Mouse (Mus musculus) ES-Bruce4 (cell line): ENCODE results near the gene Actl6a. TPM values are rescaled to one million over a fixed set of nuclear protein-coding genes. Genes with fewer than 3 reads are reported as not detected.
"Not testable (repeated sequence)": the region's sequence is repeated elsewhere in the genome, so short reads cannot be mapped to it uniquely, and the experiment has no call there.

Experiments used
- H3K27ac ChIP-seq: 2 replicates; pipeline ENCODE4 v1.5.1; 2012; ENCODE audit warnings: low read length, inconsistent platforms; ENCODE audit not compliant: insufficient read depth
- H3K27me3 ChIP-seq: 2 replicates; pipeline ENCODE4 v1.6.1; 2012; ENCODE audit warnings: mild to moderate bottlenecking, low read length, inconsistent platforms; ENCODE audit not compliant: control insufficient read depth, poor library complexity, insufficient read depth, severe bottlenecking
- H3K36me3 ChIP-seq: 2 replicates; pipeline ENCODE4 v1.6.1; 2012; ENCODE audit warnings: inconsistent platforms, mild to moderate bottlenecking, low read length, moderate library complexity; ENCODE audit not compliant: control insufficient read depth, poor library complexity, insufficient read depth, severe bottlenecking
- H3K4me1 ChIP-seq: one replicate; pipeline ENCODE4 v1.8.1; 2011; ENCODE audit warnings: low read length; ENCODE audit not compliant: control insufficient read depth, insufficient read depth
- H3K4me3 ChIP-seq: 2 replicates; pipeline ENCODE4 v1.5.1; 2011; ENCODE audit warnings: low read depth, mild to moderate bottlenecking, low read length
- H3K9ac ChIP-seq: 2 replicates; pipeline ENCODE4 v1.6.1; 2012; ENCODE audit warnings: low read depth, mild to moderate bottlenecking, inconsistent platforms; ENCODE audit not compliant: poor library complexity, severe bottlenecking
- H3K9me3 ChIP-seq: replicated peaks from 2 replicates; pipeline ENCODE4 v1.6.1; 2012; ENCODE audit warnings: mild to moderate bottlenecking, low read length, inconsistent platforms; ENCODE audit not compliant: control insufficient read depth, poor library complexity, insufficient read depth, severe bottlenecking
- CTCF ChIP-seq: IDR thresholded peaks from one replicate; pipeline ENCODE4 v1.8.1; 2011; ENCODE audit warnings: low read depth, low read length
- EP300 ChIP-seq: IDR thresholded peaks from 2 replicates; pipeline ENCODE4 v1.6.1; 2011; ENCODE audit warnings: low read depth, low read length; ENCODE audit not compliant: insufficient read depth
- POLR2A ChIP-seq: IDR thresholded peaks from one replicate; pipeline ENCODE4 v1.8.1; 2011; ENCODE audit warnings: low read length; ENCODE audit not compliant: insufficient read depth
- polyA plus RNA-seq: library from polyadenylated mRNA; stranded (reverse); fragments of >200 nt; gene quantifications from 2 replicates; pipeline ENCODE4 v1.2.4, GENCODE M21; 2011; ENCODE audit warnings: low read depth; ENCODE audit not compliant: missing spikeins, insufficient read depth, insufficient read length

Gene Actl6a
- polyA plus RNA-seq, 1 experiment = 140 TPM

DNA sequence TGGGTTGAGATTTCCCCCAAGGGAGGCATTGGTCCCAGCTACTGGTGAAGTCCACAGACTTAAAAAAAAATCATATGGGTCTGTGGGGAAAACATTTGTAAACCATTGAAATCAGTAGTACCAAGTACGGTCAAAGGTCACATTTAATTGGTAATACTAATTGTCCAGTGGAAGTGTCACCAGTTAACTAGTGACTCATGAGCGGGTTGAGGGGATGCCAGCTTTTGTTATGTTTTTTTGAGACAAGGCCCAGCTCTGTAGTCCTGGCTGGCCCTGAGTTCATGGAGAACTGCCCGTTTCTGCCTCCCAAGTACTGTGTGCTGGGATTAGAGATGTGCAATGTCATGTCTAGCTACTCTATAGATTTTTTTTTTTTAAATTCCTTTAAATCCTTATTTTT lies 7.6 kb downstream of the Actl6a start:
- no peak for TF ChIP-seq EP300
- no peak for TF ChIP-seq CTCF
- no peak for TF ChIP-seq POLR2A
- Histone ChIP-seq H3K36me3 (peaks cover 77% of the 10 kb centered on the region), H3K9me3 (peaks cover 29% of the 10 kb centered on the region)

DNA sequence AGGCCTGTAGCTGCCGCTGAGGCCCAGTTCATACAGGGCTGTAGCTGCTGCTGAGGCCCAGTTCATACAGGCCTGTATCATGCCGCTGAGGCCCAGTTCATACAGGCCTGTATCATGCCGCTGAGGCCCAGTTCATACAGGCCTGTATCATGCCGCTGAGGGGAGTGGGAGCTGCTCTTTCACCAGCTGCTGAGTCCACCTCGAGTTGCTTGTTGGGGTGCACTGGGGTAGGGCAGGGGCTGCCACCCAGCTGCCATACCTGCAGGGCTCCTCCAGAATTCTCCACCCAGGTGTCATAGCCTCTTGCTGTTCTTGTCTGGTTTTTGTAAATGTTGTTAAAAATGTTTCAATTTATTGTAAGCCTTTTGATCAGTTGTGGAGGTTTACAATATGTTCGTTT lies 11.3 kb downstream of the Actl6a start:
- peaks cover 93% of the 10 kb centered on the region for H3K36me3 ChIP-seq
- peaks cover 32% of the 10 kb centered on the region for H3K9me3 ChIP-seq
- H3K27ac ChIP-seq, H3K27me3 ChIP-seq, H3K4me3 ChIP-seq, H3K9ac ChIP-seq, H3K4me1 ChIP-seq: not testable (repeated sequence)

More for the DNA sequence above, 7.6 kb downstream of the Actl6a start:
- no peak overlapping the region for H3K9ac ChIP-seq
- H3K4me3 ChIP-seq = no peak overlapping the region
- no peak overlapping the region for H3K27ac ChIP-seq
- no peaks in the 10 kb centered on the region for H3K27me3 ChIP-seq
- no peaks in the 10 kb centered on the region for H3K4me1 ChIP-seq

DNA sequence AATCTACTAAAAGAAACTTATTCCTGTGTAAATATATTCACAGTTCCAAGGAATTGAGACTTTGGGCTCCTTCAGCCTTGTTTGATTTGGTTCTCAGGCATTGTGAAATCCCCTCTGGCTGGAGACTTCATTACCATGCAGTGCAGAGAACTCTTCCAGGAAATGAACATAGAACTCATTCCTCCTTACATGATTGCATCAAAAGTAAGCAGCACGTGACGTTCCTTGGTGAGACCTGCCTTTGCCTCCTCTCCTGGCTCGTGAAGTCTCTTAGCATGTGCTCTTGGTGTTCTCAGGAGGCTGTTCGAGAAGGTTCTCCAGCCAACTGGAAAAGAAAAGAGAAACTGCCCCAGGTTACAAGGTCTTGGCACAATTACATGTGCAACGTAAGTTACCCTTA lies 12.2 kb downstream of the Actl6a start:
- Histone ChIP-seq H3K36me3 (peaks cover 93% of the 10 kb centered on the region), H3K9me3 (peaks cover 39% of the 10 kb centered on the region), H3K27ac (no peak overlapping the region), H3K27me3 (no peaks in the 10 kb centered on the region), H3K9ac (no peak overlapping the region), H3K4me3 (no peak overlapping the region), H3K4me1 (no peaks in the 10 kb centered on the region)
- TF ChIP-seq CTCF (no peak), POLR2A (no peak), EP300 (no peak)

DNA sequence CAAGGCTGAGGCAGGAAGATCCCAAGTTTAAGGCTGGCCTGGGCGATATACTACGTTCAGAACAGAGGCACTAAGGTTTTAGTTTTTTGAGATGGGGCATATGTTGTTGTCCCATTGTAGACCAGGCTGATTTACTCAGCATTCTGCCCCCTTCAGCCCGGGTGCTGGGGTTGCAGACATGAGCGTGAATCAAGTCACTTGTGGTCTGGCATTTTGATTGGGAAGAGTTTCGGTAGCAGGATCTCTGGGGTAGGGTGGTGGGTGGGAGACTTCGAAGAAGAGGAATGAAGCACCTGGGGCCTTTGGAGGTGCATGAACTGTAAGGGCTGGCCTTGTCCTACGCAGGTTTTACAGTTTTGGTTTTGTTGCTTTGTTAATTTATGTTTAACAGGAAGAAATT lies 18.1 kb downstream of the Actl6a start:
- H3K27ac ChIP-seq = no peak overlapping the region

DNA sequence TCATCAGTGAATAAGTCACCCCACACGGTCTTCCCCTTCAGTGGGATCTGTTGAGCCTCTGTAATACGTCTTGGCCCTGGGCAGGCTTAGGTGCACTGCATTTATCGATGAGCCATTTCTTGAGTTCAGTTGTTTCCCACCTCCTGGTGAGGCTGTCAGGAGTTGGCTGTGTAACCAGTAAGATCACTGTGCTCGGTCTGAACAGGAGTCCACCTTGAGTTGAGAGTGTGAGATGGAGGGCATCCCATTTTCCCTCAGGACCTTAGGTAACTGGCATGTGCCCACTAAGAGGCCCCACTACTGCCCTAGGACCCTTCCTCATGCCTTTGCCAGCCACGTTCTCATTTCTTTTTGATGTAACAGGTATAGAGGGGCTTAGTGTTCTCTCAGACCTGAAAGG lies 19.9 kb downstream of the Actl6a start:
- H3K27ac ChIP-seq = no peak overlapping the region
- no peaks in the 10 kb centered on the region for H3K4me1 ChIP-seq
- H3K9me3 ChIP-seq = peaks cover 16% of the 10 kb centered on the region
- no peak overlapping the region for H3K9ac ChIP-seq
- H3K27me3 ChIP-seq = no peaks in the 10 kb centered on the region
- H3K4me3 ChIP-seq = no peak overlapping the region
- TF ChIP-seq CTCF = no peak
- no peak for TF ChIP-seq EP300
- no peak for TF ChIP-seq POLR2A
- H3K36me3 ChIP-seq = peaks cover 78% of the 10 kb centered on the region

More for the DNA sequence above, 18.1 kb downstream of the Actl6a start:
- Histone ChIP-seq H3K27me3 (no peaks in the 10 kb centered on the region), H3K9me3 (peaks cover 16% of the 10 kb centered on the region), H3K9ac (no peak overlapping the region), H3K4me1 (no peaks in the 10 kb centered on the region), H3K4me3 (no peak overlapping the region), H3K36me3 (peaks cover 85% of the 10 kb centered on the region)
- no peak for TF ChIP-seq POLR2A

DNA sequence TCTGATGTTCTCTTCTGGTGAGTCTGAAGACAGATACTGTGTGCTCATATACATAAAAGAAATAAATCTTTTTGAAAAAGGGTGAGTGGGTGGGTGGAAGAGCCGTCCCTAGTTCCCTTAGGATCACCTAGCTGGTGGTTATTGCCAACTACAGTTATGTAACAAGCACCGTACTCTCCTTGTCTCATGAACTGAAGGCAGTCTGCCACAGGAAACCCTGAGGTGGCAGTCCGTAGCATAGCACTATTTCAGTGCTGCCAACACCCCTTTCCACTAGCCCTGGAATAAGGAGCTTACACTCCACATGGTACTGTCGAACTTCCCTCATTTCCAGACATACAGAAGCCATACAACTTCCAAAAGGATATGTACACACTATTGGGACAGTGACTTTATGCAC lies 21.8 kb downstream of the Actl6a start:
- H3K27ac ChIP-seq = no peak overlapping the region
- H3K9me3 ChIP-seq = peaks cover 10% of the 10 kb centered on the region
- TF ChIP-seq POLR2A (no peak), EP300 (no peak), CTCF (no peak)
- no peaks in the 10 kb centered on the region for H3K27me3 ChIP-seq
- H3K9ac ChIP-seq = no peak overlapping the region
- no peaks in the 10 kb centered on the region for H3K4me1 ChIP-seq
- no peak overlapping the region for H3K4me3 ChIP-seq
- H3K36me3 ChIP-seq = peaks cover 69% of the 10 kb centered on the region
